ENCODE assay signal across 19 mouse cellular contexts in the genomic region with DNA sequence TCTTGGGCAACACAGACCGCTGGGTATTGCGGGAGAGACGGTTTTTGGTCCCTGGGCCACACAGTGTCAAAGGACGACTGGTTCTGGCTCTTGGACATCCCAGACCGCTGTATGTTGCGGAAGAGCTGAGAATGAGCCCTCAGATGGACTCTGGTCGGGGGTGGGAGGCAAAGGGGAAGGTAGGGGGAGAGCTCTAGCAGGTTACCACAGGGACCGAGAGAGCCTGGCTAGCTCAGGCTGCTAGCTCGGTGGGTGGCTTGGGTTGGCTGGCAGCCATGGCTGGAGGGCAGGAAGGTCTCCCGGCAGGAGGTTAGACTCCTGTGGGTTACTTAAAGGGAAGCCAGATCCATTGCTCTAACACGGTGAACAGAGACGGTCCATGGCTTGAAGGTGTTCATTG.
DNase-seq lines count a peak whose midpoint lies in the region; ATAC-seq and TF ChIP-seq lines count a peak whose summit lies in the region.
"Had no signal": no experiment of that assay in that cellular context is flagged by ENCODE, and none has a peak within 500 bp of the region (broad histone marks: within the 10 kb centered on the region; RNA-seq: fewer than 3 reads in every experiment).

No protein-coding gene starts in this region.

- no peaks in the 10 kb centered on the region for H3K27me3 ChIP-seq in kidney, embryonic 16.5 days (ENCODE audit: insufficient read depth, low read length)
- H3K27me3 ChIP-seq in E14TG2a.4 (ENCODE audit: insufficient read depth, low read length) = peaks cover 34% of the 10 kb centered on the region
- no peaks in the 10 kb centered on the region for H3K27me3 ChIP-seq in ES-Bruce4 (ENCODE audit: control insufficient read depth, insufficient read depth, low read length, poor library complexity, severe bottlenecking)
- no peaks in the 10 kb centered on the region for H3K27me3 ChIP-seq in hindbrain, embryonic 10.5 days (ENCODE audit: insufficient read depth, poor library complexity, severe bottlenecking)
- H3K27me3 ChIP-seq: heart, embryonic 12.5 days; hindbrain, embryonic 13.5 days; megakaryocyte, embryonic 14.5 days; midbrain, embryonic 15.5 days; neural tube, embryonic 15.5 days had no signal

- H3K27ac ChIP-seq in kidney, embryonic 16.5 days (ENCODE audit: low read length) = no peak overlapping the region
- H3K27ac ChIP-seq in ES-Bruce4 (ENCODE audit: insufficient read depth, low read length) = no peak overlapping the region
- no peak overlapping the region for H3K27ac ChIP-seq in hindbrain, embryonic 10.5 days
- H3K27ac ChIP-seq: hindbrain, embryonic 13.5 days; midbrain, embryonic 15.5 days; neural tube, embryonic 15.5 days had no signal

- H3K4me1 ChIP-seq in kidney, embryonic 16.5 days (ENCODE audit: insufficient read depth, low read length) = 0 out of 2 replicates have a peak, but pooled peaks cover 4% of the 10 kb centered on the region
- H3K4me1 ChIP-seq in E14TG2a.4 (replicated peaks; ENCODE audit: low read depth, low read length) = peaks cover 43% of the 10 kb centered on the region
- H3K4me1 ChIP-seq in ES-Bruce4 (ENCODE audit: control insufficient read depth, insufficient read depth, low read length) = peaks cover 4% of the 10 kb centered on the region
- peaks cover 30% of the 10 kb centered on the region for H3K4me1 ChIP-seq in hindbrain, embryonic 10.5 days (replicated peaks)

- no peak for ATAC-seq in kidney, embryonic 16.5 days (ENCODE audit: low FRiP score, low TSS enrichment)
- ATAC-seq: forebrain, embryonic 16.5 days; midbrain, embryonic 15.5 days had no signal

- peak; percentile 48 for DNase-seq in kidney, postnatal 10 days
- DNase-seq in cerebellum, postnatal 14 days = peak; percentile 62 to 71
- DNase-seq in spleen, postnatal 10 days (ENCODE audit: low spot score in 2 of 2) = no peak
- DNase-seq in hindbrain, embryonic 10.5 days (ENCODE audit: low spot score) = no peak
- DNase-seq: adrenal gland, postnatal 36 days; heart, adult 11 months; heart, postnatal 14 days; liver; lung, adult 2 months had no signal

- no peaks in the 10 kb centered on the region for H3K36me3 ChIP-seq in kidney, embryonic 16.5 days (ENCODE audit: insufficient read depth, low read length)
- H3K36me3 ChIP-seq in E14TG2a.4 (ENCODE audit: insufficient read depth, low read length) (no peaks in the 10 kb centered on the region), ES-Bruce4 (ENCODE audit: control insufficient read depth, insufficient read depth, low read length, poor library complexity, severe bottlenecking) (no peaks in the 10 kb centered on the region)
- no peaks in the 10 kb centered on the region for H3K36me3 ChIP-seq in hindbrain, embryonic 10.5 days
- H3K36me3 ChIP-seq: G1E; heart, embryonic 12.5 days; hindbrain, embryonic 13.5 days; midbrain, embryonic 15.5 days; neural tube, embryonic 15.5 days had no signal

- no peak for TF ChIP-seq POLR2A in ES-Bruce4 (IDR thresholded peaks at IDR 0.05; ENCODE audit: insufficient read depth, low read length)

- H3K9ac ChIP-seq in kidney, embryonic 16.5 days (replicated peaks; ENCODE audit: low read length) = no peak overlapping the region
- H3K9ac ChIP-seq in ES-Bruce4 (ENCODE audit: low read depth, poor library complexity, severe bottlenecking) = no peak overlapping the region
- H3K9ac ChIP-seq: heart, embryonic 12.5 days; hindbrain, embryonic 13.5 days; midbrain, embryonic 15.5 days; neural tube, embryonic 15.5 days had no signal

- no peak overlapping the region for H3K4me3 ChIP-seq in kidney, embryonic 16.5 days (ENCODE audit: low read length)
- peak overlapping the region; percentile 52 for H3K4me3 ChIP-seq in E14TG2a.4 (replicated peaks; ENCODE audit: low read length)
- H3K4me3 ChIP-seq in ES-Bruce4 (ENCODE audit: low read depth, low read length) = peak overlapping the region; percentile 23
- H3K4me3 ChIP-seq in hindbrain, embryonic 10.5 days = no peak overlapping the region
- H3K4me3 ChIP-seq: heart, embryonic 12.5 days; hindbrain, embryonic 13.5 days; megakaryocyte, embryonic 14.5 days; midbrain, embryonic 15.5 days; neural tube, embryonic 15.5 days had no signal

- WGBS in kidney, embryonic 16.5 days = 61% methylated on average over 12 of the region's 12 CpGs
- 55% methylated on average over 12 of the region's 12 CpGs for WGBS in hindbrain, embryonic 10.5 days

- TF ChIP-seq CTCF in E14TG2a.4 (conservative IDR thresholded peaks at IDR 0.05; ENCODE audit: low read length) (no peak), ES-Bruce4 (IDR thresholded peaks at IDR 0.05; ENCODE audit: low read depth, low read length) (no peak)

- TF ChIP-seq EP300 in ES-Bruce4 (IDR thresholded peaks at IDR 0.05; ENCODE audit: insufficient read depth, low read depth, low read length) = no peak

- no peaks in the 10 kb centered on the region for H3K9me3 ChIP-seq in kidney, embryonic 16.5 days (ENCODE audit: low read length)
- H3K9me3 ChIP-seq in E14TG2a.4 (ENCODE audit: low read length) = no peaks in the 10 kb centered on the region
- no peaks in the 10 kb centered on the region for H3K9me3 ChIP-seq in ES-Bruce4 (replicated peaks; ENCODE audit: control insufficient read depth, insufficient read depth, low read length, poor library complexity, severe bottlenecking)
- no peaks in the 10 kb centered on the region for H3K9me3 ChIP-seq in hindbrain, embryonic 10.5 days
- H3K9me3 ChIP-seq: G1E; heart, embryonic 12.5 days; hindbrain, embryonic 13.5 days; midbrain, embryonic 15.5 days; neural tube, embryonic 15.5 days had no signal

- H3K4me2 ChIP-seq in kidney, embryonic 16.5 days (replicated peaks; ENCODE audit: low read depth, low read length) = no peak overlapping the region
- H3K4me2 ChIP-seq: heart, embryonic 12.5 days; hindbrain, embryonic 13.5 days; midbrain, embryonic 15.5 days; neural tube, embryonic 15.5 days had no signal

Comparison
In these comparisons a context has a peak if more than half of its experiments do, and no peak if none do; other contexts are left out.
1. DNase-seq: peak in kidney, postnatal 10 days (single experiment) and cerebellum, postnatal 14 days (2 of 2); none in spleen, postnatal 10 days (0 of 2) and hindbrain, embryonic 10.5 days (single experiment).
2. H3K4me3 ChIP-seq: peak in E14TG2a.4 (single experiment) and ES-Bruce4 (single experiment); none in kidney, embryonic 16.5 days (single experiment) and hindbrain, embryonic 10.5 days (single experiment).